Mouse (Mus musculus) granulocyte monocyte progenitor cell, adult 5-6 weeks (primary cell): Measurements from ENCODE around the gene 4921524J17Rik. TPM values are rescaled to one million over a fixed set of nuclear protein-coding genes. Genes with fewer than 3 reads are reported as not detected.

ENCODE experiments used
- ATAC-seq: replicated peaks from 2 replicates; pipeline ENCODE4 v1.8.0; 2016; ENCODE audit warnings: mild to moderate bottlenecking, moderate TSS enrichment, inconsistent platforms; ENCODE audit not compliant: poor library complexity, severe bottlenecking
- total RNA-seq, 2 experiments: library from RNA; stranded (forward) in 1 of 2; stranded (reverse) in 1 of 2; fragments of 200-712, 200-1000 nt in 1 of 2; fragments of >200 nt in 1 of 2; fragmentation: Nextera tagmentation in 1 of 2; gene quantifications; 2 replicates each; pipeline ENCODE4 v1.2.3; 2014 to 2017

The 4921524J17Rik gene
- total RNA-seq (2014; fragmentation: Nextera tagmentation) (11.2 and 25.9 TPM in 2 replicates), total RNA-seq (2017) (38.7 and 52.3 TPM in 2 replicates)

GRCm38 (mm10) chr8:85432168-85433016 lies at the start of gene 4921524J17Rik:
4921524J17Rik (minus strand) TSS chr8:85432833.
- peak; percentile 98 for ATAC-seq

DNA sequence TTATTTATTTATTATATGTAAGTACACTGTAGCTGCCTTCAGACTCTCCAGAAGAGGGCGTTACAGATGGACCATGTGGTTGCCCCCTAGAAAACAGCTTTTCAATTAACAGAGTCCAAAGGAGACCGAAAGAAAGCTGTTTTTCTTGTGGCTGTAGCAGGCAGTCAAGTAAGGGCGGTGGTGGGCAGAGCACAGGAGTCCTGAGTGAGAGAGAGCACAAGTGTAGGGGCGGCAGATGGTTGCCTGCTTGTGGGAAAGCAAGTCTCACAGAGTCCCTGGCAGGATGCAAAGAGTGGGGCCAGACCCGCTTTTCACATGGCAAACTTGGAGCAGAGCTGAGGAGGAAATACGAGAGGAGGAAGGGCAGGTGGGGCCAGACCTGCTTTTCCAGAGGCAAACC lies 49.8 kb upstream of the 4921524J17Rik start:
- ATAC-seq: no peak; the same call in 1 of the 2 replicates

DNA sequence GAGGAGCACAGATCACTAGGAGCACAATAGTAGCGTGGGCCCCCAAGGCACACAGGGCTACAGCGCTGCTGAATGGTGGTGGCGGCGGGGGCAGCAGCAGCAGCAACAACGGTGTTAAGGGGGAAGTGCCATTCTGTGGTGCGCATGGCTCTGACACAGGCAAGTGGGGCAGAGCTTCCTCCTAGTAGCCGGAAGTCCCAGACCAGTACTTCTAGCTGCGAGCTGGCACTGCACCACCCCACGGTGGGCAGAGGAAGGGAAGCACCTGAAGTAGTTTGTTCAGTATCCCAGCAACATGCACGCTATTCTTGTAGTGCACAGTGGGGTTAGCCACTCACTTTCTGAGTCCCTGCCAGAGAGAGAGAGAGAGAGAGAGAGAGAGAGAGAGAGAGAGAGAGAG lies 49.3 kb upstream of the 4921524J17Rik start:
- peak; percentile 100 for ATAC-seq

- ATAC-seq: no peak
These were observed 47.1 kb upstream of the 4921524J17Rik start for GRCm38 (mm10) chr8:85479710-85480109.

- ATAC-seq: no peak
These were observed 45.8 kb upstream of the 4921524J17Rik start for GRCm38 (mm10) chr8:85478397-85478796.

DNA sequence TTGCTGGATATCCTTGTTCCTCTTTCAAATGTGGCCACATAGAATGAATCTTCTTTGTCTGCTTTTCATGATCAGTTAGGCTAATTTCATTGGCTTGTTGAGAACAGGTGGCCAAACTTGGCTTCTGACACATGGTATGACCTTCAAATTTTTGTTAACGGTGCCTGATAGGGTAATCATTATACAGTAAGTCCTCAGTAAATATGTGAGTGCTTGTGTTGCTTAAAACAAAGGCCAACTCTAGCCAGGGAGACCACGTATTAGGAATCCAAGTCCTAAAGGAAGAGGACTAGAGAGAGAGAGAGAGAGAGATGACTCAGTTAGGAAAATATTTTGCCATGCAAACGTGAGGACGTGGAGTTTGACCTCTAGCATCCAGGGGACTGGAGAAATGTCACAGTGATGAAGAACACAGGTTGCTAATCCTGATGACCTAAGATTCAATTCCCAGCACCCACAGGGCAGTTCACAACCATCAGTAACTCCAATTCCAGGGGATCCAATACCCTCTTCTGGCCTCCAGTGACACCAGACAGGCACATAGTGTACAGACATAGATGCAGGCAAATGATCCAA lies 44.4 kb upstream of the 4921524J17Rik start:
- peak; percentile 16; the same call in 1 of the 2 replicates for ATAC-seq

DNA sequence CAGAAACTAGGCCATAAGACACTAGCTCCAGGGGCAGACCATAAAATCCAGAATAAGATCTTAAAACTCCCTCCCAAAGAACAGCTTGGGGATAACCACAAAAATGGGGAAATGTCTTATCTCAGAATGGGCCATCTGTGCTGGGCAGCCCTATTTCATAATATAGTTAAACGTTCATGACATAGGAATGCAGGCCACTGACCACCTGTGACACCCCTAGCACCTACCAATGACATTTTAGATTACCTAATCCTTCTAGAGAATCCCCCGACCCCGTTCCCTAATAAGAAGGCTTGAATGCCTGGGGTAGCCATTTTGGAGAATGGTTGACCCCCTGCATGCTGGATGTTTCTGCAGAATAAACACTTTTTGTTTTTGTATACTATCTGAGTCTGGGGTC lies 42.3 kb upstream of the 4921524J17Rik start:
- ATAC-seq: peak; percentile 62

DNA sequence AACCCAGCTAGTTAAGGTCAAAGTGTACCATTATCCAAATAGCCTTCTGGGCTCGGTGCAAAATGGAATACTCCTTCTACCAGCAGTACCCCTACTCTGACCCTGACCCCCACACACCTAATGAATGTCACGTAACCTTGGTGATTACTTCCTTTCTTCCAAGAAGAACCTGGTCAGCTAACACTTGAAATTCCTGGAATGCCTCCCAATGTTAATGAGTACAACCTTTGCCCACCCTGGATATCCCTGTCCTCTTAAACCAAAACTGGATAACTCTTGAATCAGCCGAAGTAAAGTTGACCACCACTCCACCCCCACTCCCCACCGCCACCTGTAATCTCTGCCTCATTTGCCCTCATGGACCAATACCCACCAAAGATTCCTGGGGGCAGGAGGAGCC lies 40.6 kb upstream of the 4921524J17Rik start:
- no peak for ATAC-seq

- ATAC-seq: no peak
These were observed 40.2 kb upstream of the 4921524J17Rik start for GRCm38 (mm10) chr8:85472800-85473199.

DNA sequence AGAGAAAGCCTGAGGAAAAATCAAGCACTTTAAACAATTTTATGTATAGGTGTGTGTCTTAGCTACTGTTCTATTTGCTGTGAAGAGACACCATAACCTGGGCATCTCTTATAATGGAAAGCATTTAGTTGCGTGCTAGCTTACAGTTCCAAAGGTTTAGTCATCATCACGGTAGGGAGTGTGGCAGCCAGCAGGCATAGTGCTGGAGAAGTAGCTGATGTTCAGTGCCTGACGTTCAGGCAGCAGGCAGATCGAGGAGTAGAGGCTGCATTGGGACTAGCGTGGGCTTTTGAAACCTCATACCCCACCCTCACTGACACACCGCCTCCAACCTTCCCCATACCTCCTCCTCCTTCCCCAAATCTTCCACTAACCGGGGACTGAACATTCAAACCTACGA lies 38.1 kb upstream of the 4921524J17Rik start:
- no peak for ATAC-seq

- no peak for ATAC-seq
These were observed 33.4 kb upstream of the 4921524J17Rik start for GRCm38 (mm10) chr8:85466056-85466455.

GRCm38 (mm10) chr8:85464316-85464715 lies 31.7 kb upstream of the 4921524J17Rik start:
- no peak for ATAC-seq

DNA sequence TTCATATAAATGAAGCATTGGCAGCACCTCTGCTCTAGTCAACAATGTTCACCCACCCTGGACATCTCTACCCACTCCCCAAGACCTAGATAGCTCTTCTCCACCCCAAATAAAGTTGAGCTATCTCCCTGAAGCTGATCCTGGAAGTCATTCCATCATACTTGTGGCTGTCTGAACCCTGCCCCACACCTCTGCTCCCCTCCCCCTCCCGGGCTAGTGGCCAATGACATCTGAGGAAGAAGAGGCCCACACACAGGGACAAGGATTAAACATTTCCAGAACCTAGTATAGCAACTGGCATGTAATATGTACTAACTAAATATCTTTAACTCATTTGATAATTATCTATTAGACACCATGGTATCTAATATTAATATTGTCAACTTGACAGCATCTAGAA lies 29.8 kb upstream of the 4921524J17Rik start:
- no peak for ATAC-seq

DNA sequence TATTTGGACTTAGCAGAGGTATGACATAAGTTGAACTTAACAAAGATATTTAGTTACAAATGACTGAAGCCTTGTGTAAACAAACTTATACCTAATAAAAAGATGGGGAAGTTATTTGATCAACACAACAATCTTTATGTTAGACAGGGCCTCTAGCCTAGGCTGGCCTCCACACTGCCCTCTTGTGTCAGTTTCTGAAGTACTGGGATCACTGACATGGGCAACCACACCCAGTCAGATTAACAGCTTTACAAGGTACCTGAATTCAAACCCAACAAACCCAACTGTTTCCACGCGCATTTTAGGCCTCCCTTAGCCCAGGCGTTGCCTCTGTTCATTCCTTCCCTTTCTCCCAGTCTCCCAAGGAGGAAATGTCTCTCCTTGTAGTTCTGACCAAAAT lies 28.7 kb upstream of the 4921524J17Rik start:
- peak; percentile 64 for ATAC-seq

DNA sequence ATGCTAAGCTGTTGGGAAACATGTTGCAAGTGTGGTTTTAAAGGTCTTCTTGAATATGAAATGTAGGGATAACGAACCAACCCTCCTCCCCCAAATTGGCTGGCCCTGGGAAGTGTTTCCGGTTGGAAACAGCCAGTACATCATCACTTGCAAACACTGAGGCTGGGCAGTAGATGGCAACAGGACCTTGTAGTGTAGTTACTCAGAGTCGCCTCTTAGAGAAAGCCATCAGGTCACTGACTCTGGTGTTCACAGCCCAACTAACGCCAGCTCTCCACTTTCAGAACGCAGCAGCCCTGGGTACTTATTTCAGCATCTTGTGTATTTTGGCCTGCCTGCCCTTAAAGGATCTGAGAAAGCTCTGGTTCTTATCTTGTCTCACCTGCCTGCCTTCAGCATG lies 28.2 kb upstream of the 4921524J17Rik start:
- peak; percentile 20; the same call in 1 of the 2 replicates for ATAC-seq

- no peak for ATAC-seq
These were observed 26.9 kb upstream of the 4921524J17Rik start for GRCm38 (mm10) chr8:85459582-85459981.

DNA sequence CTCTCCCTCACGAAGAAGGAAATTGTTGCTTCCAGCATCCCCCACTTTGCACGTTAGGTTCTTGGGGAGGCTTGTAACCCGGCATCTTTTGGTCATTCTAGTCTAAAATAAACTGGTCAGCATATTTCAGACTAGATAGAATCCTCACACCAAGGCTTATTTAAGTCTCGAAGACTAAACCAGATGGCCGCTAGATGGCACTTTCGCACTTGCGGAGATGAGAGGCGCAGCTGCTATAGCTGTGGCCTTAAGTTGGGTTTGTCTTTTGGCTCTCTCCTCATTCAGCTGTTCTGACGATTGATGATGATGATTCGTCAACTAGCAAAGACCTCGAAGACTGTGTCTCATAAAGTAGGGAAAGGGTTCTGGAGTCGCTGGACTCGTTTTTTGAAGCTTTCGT lies 23.9 kb upstream of the 4921524J17Rik start:
- peak; percentile 59 for ATAC-seq

DNA sequence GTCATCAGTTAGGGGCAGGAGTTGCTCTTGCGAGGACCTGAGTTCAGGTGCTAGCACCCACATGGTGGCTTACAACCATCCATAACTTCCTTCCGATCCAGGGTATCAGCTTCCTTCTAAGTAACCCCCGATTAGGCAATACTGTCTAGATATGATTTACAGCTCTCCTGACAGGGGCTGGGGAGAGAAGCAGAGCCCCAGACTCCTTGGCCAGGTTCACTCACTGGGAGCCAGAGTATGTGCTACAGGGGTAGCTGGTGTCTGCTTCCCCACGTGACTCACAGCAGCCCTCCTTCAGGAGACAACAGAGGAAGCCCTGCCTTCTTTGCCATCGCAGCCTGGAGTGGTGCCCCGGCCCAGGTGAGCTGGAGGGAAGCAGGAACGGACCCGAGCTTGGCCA lies 22.1 kb upstream of the 4921524J17Rik start:
- peak; percentile 52 for ATAC-seq

DNA sequence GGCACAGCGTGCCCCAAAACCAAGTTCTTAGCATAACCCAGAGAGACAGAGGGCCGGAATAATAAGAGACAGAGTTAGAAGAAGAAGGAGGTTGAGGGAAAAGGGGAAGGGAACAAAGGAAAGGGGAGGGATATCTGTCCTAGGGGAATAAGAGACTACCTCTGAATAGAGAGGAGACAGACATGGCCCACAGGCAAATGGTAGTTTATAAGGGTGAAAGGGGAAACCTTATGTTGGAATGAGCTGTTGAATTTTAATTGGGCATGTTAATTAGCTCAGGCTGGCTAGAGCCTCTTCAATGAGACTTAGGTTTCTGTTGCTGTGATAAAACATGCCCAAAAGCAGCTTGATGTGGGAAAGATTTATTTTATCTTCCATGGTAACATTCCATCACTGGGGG lies 20.6 kb upstream of the 4921524J17Rik start:
- ATAC-seq: no peak

- ATAC-seq: peak; percentile 26
These were observed 19.7 kb upstream of the 4921524J17Rik start for GRCm38 (mm10) chr8:85452328-85452727.

- peak; percentile 57 for ATAC-seq
These were observed 17.7 kb upstream of the 4921524J17Rik start for GRCm38 (mm10) chr8:85450335-85450734.
